Mouse (Mus musculus) A20 (cell line): ENCODE data around the gene Copz1.
A peak's percentile ranks its signal among the peaks of the same experiment; 100 is the strongest.
"Not testable (repeated sequence)": the region's sequence is repeated elsewhere in the genome, so short reads cannot be mapped to it uniquely, and the experiment has no call there.

ENCODE experiments used
- DNase-seq: peaks from one replicate; pipeline ENCODE4 v3.0.0-alpha.2; 2011; ENCODE audit warnings: low read depth, low spot score

Gene Copz1

DNA sequence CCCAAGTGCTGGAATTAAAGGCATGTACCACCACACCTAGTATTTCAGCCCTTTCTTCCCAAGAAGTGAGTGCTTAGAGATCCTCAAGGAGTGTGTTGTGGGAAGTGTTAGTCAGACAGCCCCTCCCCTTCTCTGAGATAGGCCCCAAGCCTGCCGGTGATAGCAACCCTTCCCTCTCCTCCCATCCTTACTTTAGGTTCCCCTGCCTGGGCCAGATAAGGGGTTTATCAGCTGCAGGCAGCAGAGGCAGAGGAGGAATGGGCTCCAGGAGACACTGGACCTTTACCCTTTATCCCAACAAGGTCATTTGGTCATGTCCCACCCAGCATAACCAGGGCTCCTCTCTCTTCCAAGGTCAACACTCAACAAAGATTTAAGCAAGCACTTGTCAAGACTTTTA, 20.9 kb upstream of the Copz1 start:
- no peak for DNase-seq

DNA sequence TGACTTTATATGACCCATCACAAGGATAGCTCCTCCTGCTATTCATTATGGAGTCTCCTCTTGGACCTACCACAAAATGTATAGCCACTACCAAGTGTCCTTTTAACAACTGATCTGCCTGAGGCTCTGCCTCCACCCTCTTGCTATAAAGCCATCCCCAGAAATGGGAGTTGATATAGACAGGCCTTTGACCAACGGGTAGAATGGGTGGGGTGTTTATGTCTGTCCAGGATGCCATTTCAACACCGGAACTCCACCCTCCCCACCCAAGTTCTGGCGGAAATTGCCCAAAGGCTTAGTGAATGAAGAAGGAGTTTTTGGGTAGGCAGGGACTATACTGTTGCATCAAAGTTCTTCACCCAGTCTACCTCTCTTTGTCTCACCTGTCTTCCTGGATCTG, 19.9 kb upstream of the Copz1 start:
- no peak for DNase-seq

DNA sequence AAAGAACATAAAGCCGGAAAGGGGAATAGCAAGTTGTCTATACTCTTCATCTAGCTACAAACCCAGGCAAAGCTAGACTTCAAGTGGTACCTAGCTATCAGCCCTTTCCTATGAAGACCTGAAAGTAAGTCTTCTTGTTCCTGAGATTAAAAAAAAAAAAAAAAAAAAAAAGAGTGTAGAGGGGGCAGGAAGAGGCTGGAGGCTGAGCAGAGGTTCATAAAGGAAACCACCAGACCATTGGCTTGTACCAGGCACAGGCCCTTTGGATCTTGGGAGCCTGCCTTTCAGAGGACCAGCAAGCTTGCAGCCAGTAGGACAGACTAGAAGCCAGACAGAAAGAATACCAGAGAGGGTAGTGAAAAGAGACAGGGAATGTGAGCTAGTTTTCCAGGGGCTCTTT, 19.2 kb upstream of the Copz1 start:
- no peak for DNase-seq

DNA sequence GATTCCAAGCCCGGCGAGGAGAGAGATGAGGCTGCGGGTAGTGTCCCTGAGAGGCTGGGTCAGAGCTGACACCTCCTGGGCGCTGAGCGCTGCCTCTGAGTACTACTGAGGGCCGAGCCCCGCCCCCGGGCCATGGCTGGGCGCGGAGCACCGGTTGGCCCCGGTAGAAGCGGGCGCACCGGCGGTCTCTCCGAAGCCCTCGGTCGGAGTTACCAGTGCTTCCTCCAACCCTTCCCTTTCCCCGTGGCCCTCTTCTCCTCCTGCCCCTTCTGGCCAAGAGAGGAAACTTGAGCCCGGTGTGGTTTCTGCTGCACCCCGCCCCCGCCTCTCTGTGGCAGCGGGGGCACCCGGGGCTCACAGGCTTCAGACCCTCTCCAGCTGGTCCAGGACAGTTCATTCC, 17.3 kb upstream of the Copz1 start:
- no peak for DNase-seq

DNA sequence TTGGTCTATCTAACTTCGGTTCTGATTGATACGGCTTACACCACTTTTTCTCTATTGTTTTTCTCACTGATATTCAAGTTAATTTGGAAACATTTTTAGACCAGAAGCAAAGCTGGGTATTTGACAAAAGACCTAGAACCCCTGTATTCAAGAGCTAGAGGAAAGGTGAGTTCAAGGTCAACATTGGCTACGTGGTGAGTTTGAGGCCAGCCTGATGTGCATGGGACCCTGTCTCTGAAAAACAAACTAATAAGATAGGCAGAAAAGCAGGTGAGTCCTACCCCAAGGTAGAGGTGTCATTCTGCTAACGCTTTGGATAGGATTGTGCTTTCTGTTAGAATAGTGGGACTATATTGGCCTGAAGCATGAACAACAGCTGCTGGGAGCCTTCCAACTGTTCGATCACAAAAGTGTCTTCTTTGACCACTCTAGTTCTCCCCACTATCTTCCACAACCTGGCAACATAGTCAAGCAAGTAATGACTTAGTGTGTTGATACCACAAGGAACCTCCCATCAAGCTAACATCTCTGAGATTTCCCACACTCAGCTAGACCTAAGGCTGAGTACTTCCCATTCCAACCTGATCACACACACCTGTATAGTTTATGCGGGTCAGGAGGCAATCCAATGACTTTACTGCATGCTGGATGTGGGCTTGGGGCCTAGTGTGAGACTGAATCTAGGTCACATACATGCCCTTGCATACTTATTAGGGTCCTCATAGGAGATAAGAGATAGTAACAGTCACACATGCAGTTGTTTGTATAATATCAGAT, 16.1 kb upstream of the Copz1 start:
- no peak for DNase-seq

DNA sequence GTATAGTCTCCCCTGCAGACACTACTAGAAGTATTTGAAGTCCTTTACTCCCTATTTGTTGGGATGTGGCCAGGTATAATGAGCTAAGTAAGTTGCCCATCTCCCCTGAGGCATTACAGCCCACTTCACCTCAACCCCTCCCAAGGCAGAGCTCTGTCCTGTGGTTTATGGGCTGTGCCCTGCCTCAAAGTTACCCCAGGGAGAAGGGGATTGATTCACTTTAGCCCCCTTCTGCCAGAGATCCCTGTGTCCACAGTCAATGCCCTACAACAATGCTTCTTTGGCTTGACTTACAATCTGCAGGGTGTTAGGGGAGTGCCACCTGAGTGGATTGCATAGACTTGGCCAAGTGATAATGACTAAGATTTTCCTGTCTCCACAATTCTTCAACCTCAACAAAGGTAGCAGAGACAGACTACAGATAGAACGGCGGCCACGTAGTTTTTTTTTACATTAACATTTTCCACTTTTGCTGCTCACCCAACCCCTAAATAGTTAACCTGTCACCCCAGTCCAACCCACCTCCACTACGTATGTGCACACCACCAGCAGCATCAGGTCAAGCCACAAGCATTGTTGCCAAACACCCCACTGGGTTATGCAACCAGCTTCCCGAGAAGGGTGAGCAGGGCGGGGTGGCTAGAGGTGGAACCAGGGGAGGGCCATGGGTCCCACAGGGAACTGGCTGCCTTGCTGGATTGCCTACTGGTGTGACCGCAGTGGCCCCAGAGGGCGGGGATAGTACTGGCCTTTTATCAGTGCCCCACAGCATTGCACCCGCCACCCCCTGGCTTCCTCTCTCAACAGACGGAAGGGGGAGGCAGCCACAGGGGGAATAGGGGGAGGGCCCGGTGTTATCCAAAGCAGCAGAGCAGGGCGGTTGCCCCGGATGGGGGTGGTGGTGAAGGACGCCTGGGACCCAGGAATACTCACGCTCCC, 14.5 kb upstream of the Copz1 start, which contains the start of gene Nfe2:
Gene Nfe2 (minus strand): TSS at position 614 of the 939 bp plus-strand sequence.
- no peak for DNase-seq

DNA sequence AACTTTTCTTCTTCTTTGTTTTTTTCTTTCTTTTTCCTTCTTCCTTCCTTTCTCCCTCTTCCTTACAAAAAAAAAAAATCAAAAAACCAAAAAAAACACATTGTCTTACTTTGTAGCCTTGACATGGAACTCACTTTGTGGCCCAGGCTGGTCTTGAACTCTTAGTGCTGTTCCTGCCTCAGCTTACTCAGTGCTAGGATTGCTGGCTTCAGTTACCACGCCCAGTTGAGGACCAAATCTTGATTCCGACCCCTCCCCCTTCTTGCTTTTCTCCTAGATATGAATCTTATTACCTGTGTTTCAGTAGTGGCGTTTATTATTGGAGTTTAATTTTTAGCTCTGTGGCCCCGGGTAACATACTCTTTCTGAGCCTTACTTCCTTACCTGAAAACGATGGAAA, 13.4 kb upstream of the Copz1 start:
- DNase-seq, result no peak

GRCm38 (mm10) chr15:103259989-103260388, 12.5 kb upstream of the Copz1 start:
- DNase-seq, result no peak

GRCm38 (mm10) chr15:103264794-103265193, 7.7 kb upstream of the Copz1 start:
- DNase-seq, result no peak

- no peak for DNase-seq
These were observed 3.6 kb upstream of the Copz1 start for GRCm38 (mm10) chr15:103268903-103269302.

GRCm38 (mm10) chr15:103275943-103276342, 3.4 kb downstream of the Copz1 start:
- not testable (repeated sequence) for DNase-seq

DNA sequence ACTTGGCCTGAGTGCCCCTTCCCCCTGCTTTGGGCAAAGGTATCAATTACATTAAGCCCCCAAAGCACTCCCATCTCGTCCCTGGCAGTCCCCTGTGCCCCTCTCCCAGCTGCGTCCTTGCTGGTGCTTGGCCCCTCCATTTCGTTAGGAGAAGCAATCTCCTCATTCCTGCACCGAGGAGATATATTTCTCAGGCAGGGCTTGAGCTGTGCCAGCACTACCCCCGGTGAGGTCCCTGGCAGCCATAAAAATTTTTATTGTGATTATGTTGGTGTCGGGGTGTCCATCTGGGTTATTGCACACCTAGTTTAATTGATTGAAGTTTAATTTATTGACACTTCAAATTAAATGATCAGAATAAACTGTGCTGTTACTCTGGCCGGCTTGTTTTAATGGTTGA, 5.4 kb downstream of the Copz1 start:
- DNase-seq, result no peak

DNA sequence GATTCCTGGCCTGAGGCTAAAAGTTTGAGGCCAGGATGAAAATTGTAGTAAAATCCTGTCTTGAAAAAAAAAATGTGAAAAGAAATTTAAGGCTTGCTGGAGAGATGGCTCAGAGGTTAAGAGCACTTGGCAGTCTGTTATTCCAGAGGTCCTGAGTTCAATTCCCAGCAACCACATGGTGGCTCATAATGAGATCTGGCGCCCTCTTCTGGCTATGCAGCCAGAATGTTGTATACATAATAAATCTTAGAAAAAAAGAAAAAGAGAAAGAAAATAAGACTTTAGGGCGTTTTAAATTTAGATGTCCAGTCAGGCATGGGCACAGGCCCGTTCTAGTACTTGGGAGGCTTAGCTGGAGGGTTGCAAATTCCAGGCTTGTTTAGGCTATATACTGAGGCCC, 7.2 kb downstream of the Copz1 start:
- peak; percentile 48 for DNase-seq

- DNase-seq, result peak; percentile 68
These were observed 8.4 kb downstream of the Copz1 start for GRCm38 (mm10) chr15:103280817-103281464.

- DNase-seq, result no peak
These were observed 9.1 kb downstream of the Copz1 start for GRCm38 (mm10) chr15:103281465-103282205.

- DNase-seq, result peak; percentile 63
These were observed 11.6 kb downstream of the Copz1 start for GRCm38 (mm10) chr15:103284066-103284465.

- no peak for DNase-seq
These were observed 12.1 kb downstream of the Copz1 start for GRCm38 (mm10) chr15:103284647-103285046.

GRCm38 (mm10) chr15:103285778-103286417, 13.4 kb downstream of the Copz1 start:
- no peak for DNase-seq

DNA sequence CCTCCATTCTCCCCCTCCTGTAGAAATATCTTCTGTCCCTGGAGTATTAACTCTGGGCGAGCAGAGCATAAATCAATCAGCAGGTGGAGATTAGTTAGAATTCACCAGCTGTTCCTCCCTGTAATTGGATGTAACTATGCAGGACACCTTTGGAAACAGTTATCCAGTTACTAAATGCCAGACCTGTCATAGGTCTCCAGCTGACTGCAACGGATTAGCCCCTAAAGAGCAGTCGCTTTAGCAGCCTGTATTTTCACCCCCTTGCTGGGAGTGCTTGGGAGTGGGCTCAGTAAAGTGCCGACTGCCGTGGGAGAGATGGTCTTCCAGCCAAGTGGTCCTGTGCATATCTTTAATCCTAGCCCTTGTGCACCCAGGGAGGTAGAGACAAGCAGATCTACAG, 17.1 kb downstream of the Copz1 start:
- DNase-seq, result no peak

DNA sequence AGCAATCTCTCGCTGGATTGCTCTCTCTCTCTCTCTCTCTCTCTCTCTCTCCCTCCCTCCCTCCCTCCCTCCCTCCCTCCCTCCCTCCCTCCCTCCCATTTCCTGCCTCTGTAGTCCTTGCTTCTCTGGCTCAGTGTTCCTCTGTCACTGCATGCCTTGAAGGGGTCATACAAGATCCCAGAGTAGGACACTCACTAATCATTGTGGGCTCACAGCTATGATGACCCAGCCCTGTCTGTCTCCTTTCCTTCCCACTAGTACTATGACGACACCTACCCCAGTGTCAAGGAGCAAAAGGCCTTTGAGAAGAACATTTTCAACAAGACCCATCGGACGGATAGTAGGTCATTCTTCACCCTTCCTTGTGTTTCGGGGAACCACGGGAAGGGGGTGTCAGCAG, 17.9 kb downstream of the Copz1 start:
- no peak for DNase-seq

DNA sequence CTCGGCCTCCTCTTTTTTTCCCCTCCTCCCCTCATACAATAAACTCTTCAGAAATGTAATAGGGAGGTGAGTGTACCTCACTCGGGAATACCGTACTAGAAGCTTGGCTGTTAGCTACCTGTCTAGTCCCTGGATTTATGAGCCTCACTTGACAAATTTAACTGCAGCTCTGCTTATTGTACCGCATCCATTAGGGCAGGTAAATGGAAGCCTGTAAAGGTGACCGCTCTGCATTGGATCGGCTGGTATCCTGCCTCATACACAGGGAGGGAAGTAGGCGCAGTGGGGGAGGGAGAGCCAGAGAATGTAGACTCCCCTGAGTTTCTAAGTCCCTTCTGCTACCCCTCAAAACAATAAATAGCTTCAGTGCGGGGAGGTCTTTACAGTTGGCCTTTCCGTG, 18.3 kb downstream of the Copz1 start:
- no peak for DNase-seq
